Mouse (Mus musculus): ENCODE data around the gene Alkbh4. TPM values are rescaled to one million over a fixed set of nuclear protein-coding genes. Genes with fewer than 3 reads are reported as not detected.
"Not testable (repeated sequence)": the region's sequence is repeated elsewhere in the genome, so short reads cannot be mapped to it uniquely, and the experiment has no call there.

Alkbh4 gene
- 1 to 10 TPM; 5.6 to 9.2 TPM for total RNA-seq (2021)
- long read RNA-seq, experiment 1, transcript Alkbh4-201 (3 exons, 1,773 nt) = major isoform, 5 of 8 reads
- long read RNA-seq, experiment 1, partial matches to known transcripts = 0 of 8 reads
- long read RNA-seq, experiment 1, other reads (novel, unspliced or antisense) = 3 of 8 reads
- long read RNA-seq, experiment 2, transcript Alkbh4-201 (3 exons, 1,773 nt) = major isoform, 6 of 10 reads
- long read RNA-seq, experiment 2, partial matches to known transcripts = 4 of 10 reads
- long read RNA-seq, experiment 2, other reads (novel, unspliced or antisense) = 0 of 10 reads

DNA sequence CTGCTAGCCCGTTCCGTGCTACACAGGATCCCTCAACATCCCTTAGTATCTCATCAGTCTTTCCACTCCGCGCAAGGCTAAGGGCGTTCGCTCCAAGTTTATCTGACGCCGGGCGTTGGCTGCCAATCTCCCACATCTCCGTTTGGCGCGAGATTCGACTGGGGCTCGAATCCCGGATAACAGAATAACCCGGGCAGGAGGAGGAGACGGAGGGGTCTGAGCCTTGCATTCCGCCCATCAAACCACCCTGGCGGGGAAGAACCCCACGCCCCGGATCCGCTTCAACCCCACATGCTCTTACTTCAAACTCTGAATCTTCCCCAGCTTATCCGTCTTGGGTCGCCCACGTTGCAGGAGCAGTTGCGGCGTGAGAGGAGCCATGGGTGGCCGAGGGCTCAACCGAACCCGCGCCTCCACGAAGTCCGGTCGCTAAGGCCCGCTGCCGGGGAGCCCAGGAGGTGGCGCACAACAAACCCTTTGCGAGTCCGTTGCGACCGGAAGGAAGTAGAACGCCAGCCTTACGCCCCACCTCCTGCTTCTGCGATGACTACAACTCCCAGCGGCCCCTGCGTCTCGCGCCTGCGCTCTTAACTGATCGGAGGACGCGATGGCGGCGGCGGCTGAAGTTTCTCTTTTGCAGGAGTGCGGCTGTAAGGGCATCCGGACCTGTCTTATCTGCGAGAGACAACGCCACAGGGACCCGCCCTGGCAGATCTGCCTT is at the start of gene Alkbh4, which contains the start of gene Lrwd1:
Gene Alkbh4, plus strand, starts transcription at position 576 of the 721 bp plus-strand sequence.
Gene Lrwd1, minus strand, starts transcription at position 504 of the 721 bp plus-strand sequence.
- peak; percentile 96 for DNase-seq

DNA sequence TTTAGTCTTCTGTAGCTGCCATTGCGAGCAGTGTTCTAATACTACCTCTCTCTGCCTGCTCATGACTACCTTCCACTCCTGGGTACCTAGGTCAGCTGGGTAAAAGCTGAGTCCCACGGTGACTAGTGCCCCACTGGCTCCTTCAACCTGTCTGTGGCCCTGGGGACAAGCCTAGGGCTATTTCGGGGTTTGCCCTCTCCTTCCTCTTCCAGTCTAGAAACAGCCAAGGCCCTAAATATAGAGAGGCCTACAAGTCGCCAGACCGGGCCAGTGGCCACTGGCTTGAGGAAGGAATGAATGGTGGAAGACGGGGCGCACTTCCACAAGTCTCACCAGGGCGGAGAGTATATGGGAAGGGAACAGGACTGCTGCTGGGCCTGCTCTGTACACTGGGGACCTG is 49.7 kb upstream of the Alkbh4 start:
- no peak for DNase-seq

DNA sequence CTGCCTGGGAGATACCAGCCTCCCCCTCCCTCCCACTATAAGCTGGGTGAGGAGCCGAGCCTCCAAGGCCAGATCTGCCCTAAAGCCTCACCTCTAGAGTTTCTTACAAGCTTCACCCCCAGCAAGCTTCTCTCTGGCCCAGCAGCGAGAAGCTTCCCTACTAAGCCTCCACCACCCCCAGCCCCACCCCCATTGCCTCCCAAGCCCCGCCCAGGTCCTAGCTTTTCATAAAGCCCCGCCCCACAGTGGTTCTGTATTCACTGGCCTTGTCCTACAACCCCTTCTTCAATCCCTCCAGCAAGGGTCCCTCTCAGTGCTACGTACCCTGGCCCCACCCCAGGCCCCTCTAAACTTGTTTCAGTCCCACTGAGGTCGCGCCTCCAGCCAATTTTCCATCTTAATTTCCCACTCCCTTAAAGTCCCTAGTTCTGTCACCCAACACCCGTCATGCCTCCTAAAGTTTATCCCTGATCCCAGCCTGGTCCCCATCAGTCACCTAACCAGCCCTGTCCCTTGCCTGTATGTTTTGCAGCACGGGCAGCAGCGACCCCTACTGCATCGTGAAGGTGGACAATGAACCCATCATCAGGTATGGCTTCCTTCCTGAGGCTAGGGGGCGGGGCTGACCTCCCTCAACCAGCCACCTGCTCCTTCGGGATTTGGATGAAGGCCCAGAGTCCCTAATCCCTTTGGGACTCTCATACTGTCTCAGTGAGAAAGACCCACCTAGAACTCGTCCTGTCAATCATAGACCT is 46.9 kb upstream of the Alkbh4 start:
- peak; percentile 22 for DNase-seq

DNA sequence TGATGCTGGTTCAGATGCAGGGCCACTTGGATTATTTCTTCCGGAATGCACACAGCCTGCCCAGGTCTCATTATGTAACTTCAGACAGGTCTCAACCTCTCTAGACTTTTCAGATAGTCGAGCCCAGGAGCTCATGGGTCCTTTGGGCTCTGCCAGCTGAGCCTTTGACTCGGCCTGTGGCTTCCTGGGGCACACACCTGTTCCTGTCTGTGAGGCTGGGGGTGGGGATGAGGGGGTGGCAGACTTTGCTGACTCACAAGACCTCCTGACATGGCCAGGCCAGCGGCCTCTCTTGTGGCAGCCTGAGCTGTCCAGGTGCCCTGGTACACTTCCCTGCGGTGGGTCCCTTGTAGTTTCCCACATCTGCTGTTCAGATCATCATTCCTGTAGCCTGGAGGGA is 44.0 kb upstream of the Alkbh4 start:
- no peak for DNase-seq

DNA sequence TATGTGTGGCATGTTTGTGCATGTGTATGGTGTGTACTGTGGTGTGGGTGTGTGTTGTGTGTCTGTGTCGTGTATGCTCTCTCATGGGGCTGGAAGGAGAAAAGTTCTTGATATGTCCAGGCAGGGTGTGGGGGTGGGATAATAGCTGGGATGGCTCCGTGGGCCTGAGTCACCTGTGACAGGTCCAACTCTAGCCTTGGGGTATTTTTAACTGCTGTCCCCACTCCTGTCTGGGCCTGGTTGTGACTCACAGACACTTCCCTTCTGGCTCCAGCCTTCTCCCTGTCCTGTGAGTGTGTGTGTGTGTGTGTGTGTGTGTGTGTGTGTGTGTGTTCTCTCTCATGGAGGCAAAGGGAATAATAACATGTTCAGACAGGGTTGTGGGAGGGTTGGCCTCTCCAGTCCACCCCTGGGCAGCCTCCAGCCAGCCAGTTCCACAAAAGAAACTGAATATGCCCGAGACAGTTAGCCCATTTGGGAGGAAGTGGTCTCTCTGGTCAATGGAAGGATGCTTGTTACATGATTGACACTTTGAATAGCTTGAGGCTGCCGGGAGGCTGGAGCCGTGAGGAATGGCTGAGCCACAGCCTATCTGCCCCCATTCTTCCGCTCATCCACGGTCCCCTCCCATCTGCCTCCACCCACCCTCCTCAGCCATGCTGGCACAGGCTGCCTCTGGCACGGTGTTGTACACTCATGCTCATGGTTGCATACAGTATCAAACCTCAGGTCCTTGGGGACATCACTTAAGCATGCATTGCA is 41.5 kb upstream of the Alkbh4 start:
- DNase-seq = no peak

DNA sequence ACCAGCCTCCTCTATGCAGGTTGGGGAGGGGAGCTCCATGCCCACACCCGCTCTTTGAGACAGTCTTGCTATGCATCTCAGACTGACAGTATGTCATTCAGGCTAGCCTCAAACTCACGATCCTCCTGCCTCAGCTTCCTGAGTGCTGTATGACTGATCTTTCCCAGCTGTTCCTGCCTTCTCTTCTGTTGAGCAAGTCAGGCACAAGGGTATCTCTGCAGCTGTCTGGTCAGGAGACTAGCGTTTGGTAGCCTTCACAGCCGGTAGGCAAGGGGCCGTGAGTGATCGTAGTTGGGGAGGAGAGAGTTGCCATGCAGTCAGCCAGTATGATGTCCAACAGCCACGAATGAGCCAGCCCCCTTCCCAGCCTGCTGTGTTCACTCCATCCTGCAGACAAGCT is 40.9 kb upstream of the Alkbh4 start:
- DNase-seq = no peak

DNA sequence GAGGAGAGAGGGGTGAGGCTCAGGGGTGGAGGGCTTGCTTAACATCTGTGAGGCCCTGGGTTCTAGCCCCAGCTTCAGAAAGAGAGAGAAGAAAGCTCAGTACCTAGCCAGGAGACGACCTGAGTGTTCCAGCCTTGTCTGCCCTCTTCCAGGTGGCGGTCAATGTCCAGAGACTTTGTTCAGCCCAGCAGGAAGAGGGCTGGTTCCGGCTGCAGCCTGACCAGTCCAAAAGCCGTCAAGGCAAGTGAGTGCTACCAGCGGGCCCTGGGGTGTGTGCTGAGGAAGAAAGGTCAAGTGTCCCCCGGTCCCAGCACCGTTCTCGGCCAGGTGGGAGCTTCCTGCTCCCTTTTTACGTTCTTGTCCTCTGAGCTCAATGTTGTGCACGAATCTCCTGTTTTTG is 37.4 kb upstream of the Alkbh4 start:
- no peak for DNase-seq

DNA sequence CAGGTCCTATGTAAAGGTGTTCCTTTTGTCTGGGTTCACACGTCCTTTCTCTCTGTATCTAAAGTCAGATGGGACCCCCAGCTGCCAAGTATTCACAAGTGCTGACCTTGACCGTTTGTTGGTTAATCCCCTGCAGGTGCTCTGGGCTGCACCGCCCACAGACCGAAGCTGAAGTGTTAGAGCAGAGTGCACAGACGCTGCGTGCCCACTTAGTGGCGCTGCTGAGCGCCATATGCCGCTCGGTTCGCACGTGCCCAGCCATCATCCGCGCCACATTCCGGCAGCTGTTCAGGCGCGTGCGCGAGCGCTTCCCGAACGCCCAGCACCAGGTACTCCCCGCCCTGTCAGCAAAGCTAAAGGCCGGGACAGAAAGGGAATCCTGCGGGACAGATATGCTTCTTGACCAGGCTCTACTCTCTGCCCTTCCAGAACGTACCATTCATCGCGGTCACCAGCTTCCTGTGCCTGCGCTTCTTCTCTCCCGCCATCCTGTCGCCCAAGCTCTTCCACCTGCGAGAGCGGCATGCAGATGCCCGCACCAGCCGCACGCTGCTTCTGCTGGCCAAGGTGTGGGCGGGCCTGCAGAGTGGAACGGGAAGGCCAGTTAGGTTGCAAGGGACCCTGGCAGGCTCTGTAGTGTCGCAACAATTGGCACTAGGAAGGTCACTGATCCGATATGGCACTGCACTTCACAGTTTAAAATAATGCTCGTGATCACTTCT is 33.7 kb upstream of the Alkbh4 start:
- DNase-seq = peak; percentile 79

DNA sequence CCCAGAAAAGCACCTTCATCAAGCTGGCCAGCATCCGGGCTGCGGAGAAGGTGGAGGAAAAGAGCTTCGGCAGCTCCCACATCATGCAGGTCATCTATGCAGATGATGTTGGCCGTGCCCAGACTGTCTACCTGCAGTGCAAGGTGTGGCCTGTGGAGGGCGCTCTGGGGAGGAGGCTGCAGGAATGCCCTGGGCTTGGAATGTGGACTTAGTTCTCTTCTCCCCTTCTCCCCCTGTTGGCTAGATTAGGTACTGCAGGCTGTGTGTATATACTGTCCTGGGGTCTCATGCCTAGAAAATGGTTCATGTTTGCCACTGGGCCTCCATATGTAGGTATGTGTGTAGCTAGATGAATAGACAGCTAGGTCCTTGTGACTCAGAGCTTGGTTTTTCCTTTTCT is 31.4 kb upstream of the Alkbh4 start:
- DNase-seq = no peak

DNA sequence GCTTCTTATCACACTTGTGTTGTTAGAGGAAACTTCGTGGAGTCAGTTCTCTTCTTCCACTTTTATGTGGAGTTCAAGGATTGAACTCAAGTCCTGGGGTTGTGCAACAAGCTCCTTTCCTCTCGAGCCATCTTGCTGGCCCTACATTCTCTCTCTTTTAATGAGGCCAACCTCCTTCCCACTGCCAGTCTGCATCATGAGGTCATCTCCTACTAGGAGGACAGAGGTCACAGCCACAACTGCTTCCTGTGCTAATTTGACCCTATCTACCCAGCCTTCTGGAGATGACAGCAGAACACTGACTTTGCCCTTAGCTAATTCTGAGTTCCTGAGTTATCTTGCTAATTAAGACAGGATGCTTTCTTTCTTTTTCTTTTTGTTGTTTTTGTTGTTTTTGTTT is 27.5 kb upstream of the Alkbh4 start:
- DNase-seq = no peak

DNA sequence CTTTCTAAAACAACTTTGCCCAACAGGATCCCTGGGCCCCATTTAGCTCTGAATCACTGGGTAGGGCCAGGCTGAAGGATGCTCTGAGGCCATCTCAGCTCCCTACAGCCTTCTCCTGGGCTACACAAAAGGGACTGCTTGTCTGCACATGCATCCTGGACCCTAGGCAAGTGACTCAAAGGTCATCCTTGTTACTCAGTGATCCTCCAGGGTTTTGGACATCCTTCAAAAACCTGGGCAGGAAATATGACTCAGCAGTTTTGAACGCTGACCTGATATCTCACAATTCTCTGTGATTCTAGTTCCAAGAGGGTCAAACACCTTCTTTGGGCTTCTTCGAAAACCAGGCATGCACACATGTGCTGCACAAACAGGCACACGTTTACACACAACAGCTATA is 26.9 kb upstream of the Alkbh4 start:
- DNase-seq = no peak

DNA sequence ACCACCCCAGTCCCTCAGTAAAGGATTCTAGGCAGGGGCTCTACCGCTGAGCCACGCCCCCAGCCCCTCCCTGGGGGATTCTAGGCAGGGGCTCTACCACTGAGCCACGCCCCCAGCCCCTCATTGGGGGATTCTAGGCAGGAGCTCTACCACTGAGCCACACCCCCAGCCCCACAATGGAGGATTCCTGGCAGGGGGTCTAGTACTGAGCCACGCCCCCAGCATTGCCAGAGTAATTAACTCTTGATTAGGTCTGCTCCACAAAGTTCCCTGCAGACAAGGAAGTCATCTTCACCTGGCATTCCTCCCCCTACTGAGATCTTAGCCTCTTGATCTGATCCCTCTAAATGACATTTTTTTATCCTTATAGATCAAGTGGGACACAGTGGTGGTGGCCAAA is 22.4 kb upstream of the Alkbh4 start:
- not testable (repeated sequence) for DNase-seq

DNA sequence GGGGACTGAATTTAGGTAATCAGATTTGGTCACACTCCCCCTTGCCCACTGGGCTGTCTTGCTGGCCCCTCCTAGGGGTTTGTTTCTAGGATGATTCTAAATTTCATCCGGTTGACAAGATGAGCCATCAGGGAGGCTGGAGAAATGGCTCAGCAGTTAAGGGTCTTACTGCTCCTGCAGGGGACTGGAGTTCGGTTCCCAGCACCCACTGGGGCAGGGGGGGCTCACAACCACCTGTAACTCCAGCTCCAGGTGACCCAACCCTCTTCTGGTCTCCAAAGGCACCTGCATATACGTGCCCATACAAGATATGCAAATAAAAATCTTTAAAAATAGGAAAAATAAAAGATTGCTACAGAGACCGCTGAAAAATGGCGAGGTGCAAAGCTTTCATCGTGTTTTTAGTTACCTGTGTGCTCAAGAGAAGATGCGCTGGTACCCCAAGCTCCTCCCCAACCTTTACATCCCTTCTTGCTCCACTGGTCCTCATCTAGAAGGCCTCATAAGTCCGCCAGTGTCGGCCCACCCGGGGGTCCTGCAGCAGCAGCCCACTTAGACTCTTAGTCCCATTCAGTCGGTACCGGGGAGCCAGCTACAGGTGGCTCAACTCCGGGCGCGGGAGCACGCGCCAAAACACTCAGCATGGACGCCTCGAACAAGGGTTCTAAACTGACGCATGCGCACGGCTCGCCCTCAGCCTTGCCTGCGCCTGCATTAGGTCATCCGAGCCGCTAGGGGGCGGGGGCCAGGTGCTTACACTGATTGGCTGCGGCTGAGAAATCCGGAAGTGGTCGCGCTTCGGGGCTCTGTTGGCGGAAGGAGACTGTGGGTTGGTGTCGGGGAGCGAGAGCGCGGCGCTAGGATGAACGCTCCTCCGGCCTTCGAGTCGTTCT is 19.8 kb upstream of the Alkbh4 start, which contains the start of gene Polr2j:
Gene Polr2j, plus strand, starts transcription at position 741 of the 893 bp plus-strand sequence.
- peak; percentile 99 for DNase-seq

DNA sequence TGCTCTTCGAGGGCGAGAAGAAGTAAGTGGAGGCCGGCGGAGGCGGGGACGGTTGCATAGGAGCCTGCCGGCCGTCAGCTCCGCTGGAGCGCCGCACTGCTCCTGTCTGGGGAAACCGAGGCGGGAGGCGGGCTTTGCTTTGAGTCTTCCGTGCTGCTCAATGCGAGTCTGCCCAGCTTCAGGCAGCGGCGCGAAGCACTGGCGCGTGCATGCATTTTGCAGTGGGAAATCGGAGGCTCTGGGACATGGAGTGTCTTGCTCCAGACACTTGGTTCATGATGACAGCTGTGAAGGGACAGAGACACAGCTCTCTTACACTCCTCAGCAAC is 19.2 kb upstream of the Alkbh4 start:
- no peak for DNase-seq

DNA sequence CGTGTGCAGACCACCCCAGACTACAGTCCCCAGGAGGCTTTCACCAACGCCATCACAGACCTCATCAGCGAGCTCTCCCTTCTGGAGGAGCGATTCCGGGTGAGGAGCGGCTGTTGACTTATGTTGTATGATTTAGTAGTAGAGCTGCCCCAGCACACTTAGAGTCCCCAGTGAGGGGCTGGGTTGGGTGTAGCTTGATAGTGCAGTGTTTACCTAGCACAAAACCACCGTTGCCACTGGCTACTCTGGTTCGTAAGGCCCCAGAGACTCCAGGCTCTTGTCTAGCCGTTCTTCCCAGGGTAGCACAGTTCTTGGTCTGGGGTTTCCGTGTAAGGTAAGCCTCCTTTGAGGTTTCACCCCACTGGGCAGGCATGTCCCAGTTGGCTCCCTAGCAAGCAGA is 13.8 kb upstream of the Alkbh4 start:
- no peak for DNase-seq

DNA sequence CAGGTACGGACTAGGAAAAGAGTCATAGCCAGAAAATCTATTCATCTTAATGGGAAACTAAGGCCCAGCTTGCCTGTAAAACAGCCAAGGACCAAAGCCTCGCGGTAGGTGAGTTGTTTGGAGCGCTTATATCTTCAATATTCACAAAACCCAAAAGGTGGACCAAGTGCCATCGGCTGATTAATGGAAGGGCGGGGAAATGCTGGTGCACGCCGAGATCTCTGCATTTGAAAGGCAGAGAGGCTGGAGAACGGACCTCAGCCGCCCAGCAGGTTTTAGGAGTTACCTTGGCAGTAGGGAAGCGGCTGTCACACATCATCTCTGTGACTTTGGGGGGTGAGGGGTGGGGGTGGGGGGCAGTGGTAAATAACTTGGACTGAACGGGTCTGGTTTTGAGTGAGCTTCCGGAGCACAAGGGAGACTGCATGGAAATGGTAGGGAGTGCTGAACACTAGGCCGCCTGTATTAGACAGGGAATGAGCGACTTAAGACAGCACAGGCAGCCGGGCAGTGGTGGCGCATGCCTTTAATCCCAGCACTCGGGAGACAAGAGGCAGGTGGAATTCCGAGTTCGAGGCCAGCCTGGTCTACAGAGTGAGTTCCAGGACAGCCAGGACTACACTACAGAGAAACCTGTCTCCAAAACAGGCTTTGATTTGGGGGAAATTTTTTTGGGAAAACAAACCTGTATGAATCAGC is 495 bp downstream of the Alkbh4 start:
- DNase-seq = no peak

DNA sequence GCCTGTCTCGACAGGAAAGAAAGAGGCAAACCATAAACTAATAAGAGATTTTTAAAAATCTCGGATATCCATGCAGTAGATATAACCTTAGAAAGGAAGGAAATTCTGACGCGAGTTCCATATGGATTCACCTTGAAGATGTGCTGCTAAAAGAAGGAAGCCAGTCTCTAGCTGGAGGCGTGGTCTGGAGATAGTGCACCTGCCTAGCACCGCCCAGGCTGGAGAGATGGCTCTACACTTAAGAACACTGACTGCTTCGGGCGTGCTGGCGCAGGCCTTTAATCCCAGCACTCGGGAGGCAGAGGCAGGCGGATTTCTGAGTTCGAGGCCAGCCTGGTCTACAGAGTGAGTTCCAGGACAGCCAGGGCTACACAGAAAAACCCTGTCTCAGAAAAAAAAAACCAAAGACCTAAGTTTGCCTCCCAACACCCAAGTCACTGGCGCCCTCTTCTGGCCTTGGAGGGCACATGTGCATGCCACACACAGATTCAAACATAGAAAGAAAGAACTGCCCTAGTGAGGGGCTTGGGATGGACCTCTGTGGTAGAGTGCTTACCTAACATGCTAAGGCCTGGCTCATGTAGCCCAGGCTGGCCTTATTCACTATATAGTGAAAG is 1.8 kb downstream of the Alkbh4 start:
- peak; percentile 62 for DNase-seq

DNA sequence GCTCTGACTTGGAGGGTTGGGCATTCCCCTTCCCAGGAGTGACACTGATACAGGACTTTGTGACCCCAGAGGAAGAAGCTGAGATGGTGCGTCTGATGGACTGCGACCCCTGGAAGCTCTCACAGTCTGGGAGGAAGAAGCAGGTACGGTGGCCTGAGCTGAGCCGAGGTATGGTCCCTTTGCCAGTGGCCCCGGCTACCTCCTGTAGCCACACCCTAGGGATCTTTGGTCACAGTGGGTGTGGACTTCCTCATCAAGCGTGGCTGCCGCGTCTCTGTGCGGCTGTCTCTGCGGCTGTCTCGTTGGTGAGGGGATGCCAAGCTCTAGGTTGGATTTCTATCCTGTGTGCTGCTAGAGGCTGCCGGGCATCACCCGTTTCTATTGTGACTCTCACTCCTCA is 3.4 kb downstream of the Alkbh4 start:
- no peak for DNase-seq

DNA sequence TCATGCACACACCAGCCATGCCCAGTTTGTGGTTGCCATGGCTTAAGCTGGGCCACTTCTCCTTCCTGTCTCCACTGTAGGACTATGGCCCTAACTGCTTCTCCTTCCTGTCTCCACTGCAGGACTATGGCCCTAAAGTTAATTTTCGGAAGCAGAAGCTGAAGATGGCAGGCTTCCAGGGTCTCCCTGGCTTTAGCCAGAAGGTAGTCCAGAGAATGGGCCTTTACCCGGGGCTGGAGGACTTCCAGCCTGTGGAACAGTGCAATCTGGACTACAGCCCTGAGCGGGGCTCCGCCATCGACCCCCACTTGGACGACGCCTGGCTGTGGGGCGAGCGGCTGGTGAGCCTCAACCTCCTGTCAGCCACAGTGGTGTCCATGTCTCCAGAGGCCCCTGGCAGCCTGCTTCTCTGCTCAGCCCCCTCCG is 4.1 kb downstream of the Alkbh4 start:
- DNase-seq = no peak

DNA sequence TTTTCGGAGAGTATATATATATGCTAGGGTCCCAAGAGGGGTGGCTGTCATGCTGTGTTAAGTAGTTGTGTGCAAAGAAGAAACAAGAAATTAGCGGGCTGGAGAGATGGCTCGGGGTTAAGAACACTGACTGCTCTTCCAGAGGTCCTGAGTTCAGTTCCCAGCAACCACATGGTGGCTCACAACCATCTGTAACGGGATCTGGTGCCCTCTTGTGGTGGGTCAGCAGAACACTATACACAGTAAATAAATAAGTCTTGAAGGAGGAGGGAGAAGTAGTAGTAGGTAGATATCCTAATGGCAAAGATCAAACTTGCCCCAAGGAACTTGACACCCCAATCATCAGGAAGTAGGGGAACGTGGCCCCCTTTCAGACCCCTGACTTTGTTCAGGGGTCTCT is 6.8 kb downstream of the Alkbh4 start:
- DNase-seq = no peak

All from adrenal gland, postnatal 10 days (tissue).